Mouse (Mus musculus) G1E (cell line): ENCODE measurements around the gene Thap4. TPM values are rescaled to one million over a fixed set of nuclear protein-coding genes. Genes with fewer than 3 reads are reported as not detected.

Source experiments
- ATAC-seq: 2 replicates; pipeline ENCODE4 v1.8.0; 2016; ENCODE audit warnings: mild to moderate bottlenecking; ENCODE audit not compliant: insufficient number of reproducible peaks, poor library complexity, low FRiP score, severe bottlenecking; ENCODE audit errors: extremely low read depth
- DNase-seq: peaks from one replicate; pipeline ENCODE4 v3.0.0; 2012; ENCODE audit warnings: low spot score
- H3K27me3 ChIP-seq: 2 replicates; pipeline ENCODE4 v1.6.1; 2012; ENCODE audit warnings: mild to moderate bottlenecking, low read length, inconsistent platforms; ENCODE audit not compliant: insufficient read depth
- H3K36me3 ChIP-seq: replicated peaks from 2 replicates; pipeline ENCODE3; 2012; ENCODE audit warnings: mild to moderate bottlenecking, inconsistent platforms
- H3K4me1 ChIP-seq: 2 replicates; pipeline ENCODE4 v1.6.1; 2012; ENCODE audit warnings: low read depth, low read length, inconsistent platforms, mixed read lengths; ENCODE audit not compliant: insufficient read depth
- H3K4me3 ChIP-seq: 2 replicates; pipeline ENCODE4 v1.5.1; 2012; ENCODE audit warnings: low read depth, mild to moderate bottlenecking, inconsistent platforms, low read length, moderate library complexity, mixed read lengths
- H3K9me3 ChIP-seq: replicated peaks from 2 replicates; pipeline ENCODE4 v1.6.1; 2012; ENCODE audit warnings: inconsistent platforms
- CTCF ChIP-seq: IDR thresholded peaks from 2 replicates; pipeline ENCODE4 v1.5.1; 2012; ENCODE audit warnings: low read depth, low read length, inconsistent platforms, mixed read lengths
- GATA1 ChIP-seq: IDR thresholded peaks from 2 replicates; pipeline ENCODE4 v1.6.1; 2012; ENCODE audit warnings: borderline replicate concordance, low read length, inconsistent platforms, mixed read lengths
- GATA2 ChIP-seq: IDR thresholded peaks from 2 replicates; pipeline ENCODE4 v1.6.1; 2012; ENCODE audit warnings: low read depth, low read length, inconsistent platforms, borderline replicate concordance
- POLR2AphosphoS5 ChIP-seq: IDR thresholded peaks from 2 replicates; pipeline ENCODE4 v1.6.1; 2012; ENCODE audit warnings: low read depth, low read length, inconsistent platforms; ENCODE audit not compliant: insufficient replicate concordance
- TAL1 ChIP-seq: conservative IDR thresholded peaks from 2 replicates; pipeline ENCODE4 v1.6.1; 2012; ENCODE audit warnings: low read depth, low read length, inconsistent platforms, mixed read lengths
- polyA plus RNA-seq: library from polyadenylated mRNA; stranded (reverse); fragments of >175 nt; gene quantifications from 2 replicates; pipeline ENCODE4 v1.2.3, GENCODE M21; 2012
- total RNA-seq, 2 experiments: library from RNA; stranded (forward) in 1 of 2; stranded (reverse) in 1 of 2; fragments of 200-1000 nt in 1 of 2; fragments of >200 nt in 1 of 2; fragmentation: Nextera tagmentation in 1 of 2; gene quantifications; 2 replicates each; pipeline ENCODE4 v1.2.3; 2014 to 2017

The Thap4 gene
- total and polyA plus RNA-seq, 3 experiments, result 27.9 to 71.1 (median 39.4) TPM

DNA sequence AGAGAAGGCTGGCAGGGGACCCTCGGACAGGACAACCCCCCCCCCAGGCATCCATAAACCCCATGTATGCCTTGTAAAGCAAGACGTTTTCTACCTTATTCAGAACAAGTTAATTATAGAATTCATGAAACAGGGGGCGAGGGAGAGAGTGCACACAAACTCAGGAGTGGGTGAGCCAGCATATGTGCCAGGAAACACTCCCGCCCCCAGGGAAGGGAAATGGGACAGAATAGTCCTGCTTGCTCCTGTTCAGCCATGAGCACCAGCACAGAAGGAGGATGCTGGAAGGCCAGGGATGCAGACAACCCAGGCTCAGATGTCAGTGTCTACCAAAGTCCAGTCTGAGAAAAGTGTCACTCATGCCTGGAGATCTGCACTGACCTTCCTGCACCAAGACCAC, 55.5 kb downstream of the Thap4 start:
- Histone ChIP-seq H3K36me3 (peaks cover 16% of the 10 kb centered on the region), H3K9me3 (no peaks in the 10 kb centered on the region), H3K4me3 (no peak overlapping the region), H3K4me1 (no peaks in the 10 kb centered on the region), H3K27me3 (peaks cover 6% of the 10 kb centered on the region; the same call in 1 of the 2 replicates)
- no peak for TF ChIP-seq CTCF
- TF ChIP-seq GATA2, result no peak
- TF ChIP-seq TAL1, result no peak
- no peak for TF ChIP-seq GATA1
- no peak for TF ChIP-seq POLR2AphosphoS5
- DNase-seq, result no peak
- ATAC-seq, result no peak

- no peak for TF ChIP-seq GATA2
- TF ChIP-seq GATA1, result no peak
- no peak for TF ChIP-seq CTCF
- TF ChIP-seq POLR2AphosphoS5, result no peak
- no peak for TF ChIP-seq TAL1
- H3K4me3 ChIP-seq, result no peak overlapping the region
- ATAC-seq (no peak), DNase-seq (no peak)
- peaks cover 12% of the 10 kb centered on the region; the same call in 1 of the 2 replicates for H3K27me3 ChIP-seq
- H3K36me3 ChIP-seq, result peaks cover 2% of the 10 kb centered on the region
- no peaks in the 10 kb centered on the region for H3K4me1 ChIP-seq
- H3K9me3 ChIP-seq, result no peaks in the 10 kb centered on the region
Observed at GRCm38 (mm10) chr1:93697317-93697716, 57.3 kb downstream of the Thap4 start.

GRCm38 (mm10) chr1:93694966-93695365, 59.7 kb downstream of the Thap4 start:
- H3K9me3 ChIP-seq, result no peaks in the 10 kb centered on the region
- no peaks in the 10 kb centered on the region for H3K36me3 ChIP-seq
- no peak overlapping the region for H3K4me3 ChIP-seq
- no peak for DNase-seq
- peaks cover 30% of the 10 kb centered on the region for H3K27me3 ChIP-seq
- TF ChIP-seq CTCF, result no peak
- no peak for TF ChIP-seq POLR2AphosphoS5
- TF ChIP-seq TAL1, result no peak
- no peak for TF ChIP-seq GATA1
- TF ChIP-seq GATA2, result no peak
- ATAC-seq, result no peak
- peaks cover 2% of the 10 kb centered on the region for H3K4me1 ChIP-seq

GRCm38 (mm10) chr1:93693943-93694342, 60.7 kb downstream of the Thap4 start:
- no peak for TF ChIP-seq POLR2AphosphoS5
- DNase-seq, result no peak
- Histone ChIP-seq H3K27me3 (peaks cover 35% of the 10 kb centered on the region), H3K36me3 (no peaks in the 10 kb centered on the region), H3K4me1 (peaks cover 2% of the 10 kb centered on the region), H3K9me3 (no peaks in the 10 kb centered on the region), H3K4me3 (no peak overlapping the region)
- ATAC-seq, result no peak

GRCm38 (mm10) chr1:93693502-93693901, 61.2 kb downstream of the Thap4 start:
- ATAC-seq, result no peak
- no peak for TF ChIP-seq GATA2
- no peak for TF ChIP-seq GATA1
- no peak for TF ChIP-seq CTCF
- TF ChIP-seq POLR2AphosphoS5, result no peak
- no peak for TF ChIP-seq TAL1
- H3K9me3 ChIP-seq, result no peaks in the 10 kb centered on the region
- H3K4me3 ChIP-seq, result no peak overlapping the region
- no peaks in the 10 kb centered on the region for H3K36me3 ChIP-seq
- H3K4me1 ChIP-seq, result peaks cover 2% of the 10 kb centered on the region
- no peak for DNase-seq
- H3K27me3 ChIP-seq, result peaks cover 39% of the 10 kb centered on the region

- Histone ChIP-seq H3K9me3 (no peaks in the 10 kb centered on the region), H3K4me3 (no peak overlapping the region), H3K4me1 (peaks cover 2% of the 10 kb centered on the region), H3K27me3 (peaks cover 43% of the 10 kb centered on the region), H3K36me3 (no peaks in the 10 kb centered on the region)
- ATAC-seq, result no peak
- TF ChIP-seq GATA1 (no peak), CTCF (no peak), TAL1 (no peak)
- no peak for DNase-seq
Observed at GRCm38 (mm10) chr1:93692773-93693172, 61.9 kb downstream of the Thap4 start.

DNA sequence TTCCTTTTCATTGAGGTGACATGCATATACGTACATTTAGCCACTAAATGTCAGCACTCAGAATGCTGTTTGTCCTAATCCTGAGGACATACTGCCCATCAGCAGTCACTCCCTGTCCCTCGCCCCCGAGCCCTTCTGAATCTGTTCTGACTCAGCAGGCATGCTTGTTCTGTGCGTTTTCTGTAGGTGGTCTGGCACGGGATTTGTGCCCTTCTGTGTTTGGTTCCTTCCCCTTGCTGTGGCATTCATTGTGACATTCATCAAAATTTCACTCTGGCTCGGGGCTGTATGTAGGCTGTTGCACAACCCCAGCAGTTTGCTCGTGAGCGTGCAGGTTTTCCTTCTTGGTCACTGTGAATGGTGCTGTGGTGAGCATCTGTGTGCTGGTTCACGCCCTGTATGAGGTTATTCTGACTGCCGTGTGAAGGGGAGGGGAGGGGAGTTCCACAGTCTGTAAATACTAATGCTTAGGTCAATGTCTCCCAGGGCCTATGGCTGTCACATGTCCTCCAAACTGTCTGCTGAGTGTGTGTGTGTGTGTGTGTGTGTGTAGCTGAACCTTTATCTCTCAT, 62.8 kb downstream of the Thap4 start:
- H3K9me3 ChIP-seq, result no peaks in the 10 kb centered on the region
- H3K36me3 ChIP-seq, result no peaks in the 10 kb centered on the region
- H3K4me1 ChIP-seq, result peaks cover 2% of the 10 kb centered on the region
- DNase-seq (no peak), ATAC-seq (no peak)
- no peak overlapping the region for H3K4me3 ChIP-seq
- TF ChIP-seq TAL1 (no peak), POLR2AphosphoS5 (no peak), GATA1 (no peak), CTCF (no peak), GATA2 (no peak)
- peaks cover 42% of the 10 kb centered on the region for H3K27me3 ChIP-seq
